Mouse (Mus musculus) mature B cell (primary cell): ENCODE data around the gene Ptpn21.

ENCODE experiments used
- in situ Hi-C: fragments of 300-500 bp; cut with MboI; formaldehyde crosslinking; loops from 2 replicates; pipeline ENCODE4 v1.14.3; 2019

Ptpn21 gene

DNA sequence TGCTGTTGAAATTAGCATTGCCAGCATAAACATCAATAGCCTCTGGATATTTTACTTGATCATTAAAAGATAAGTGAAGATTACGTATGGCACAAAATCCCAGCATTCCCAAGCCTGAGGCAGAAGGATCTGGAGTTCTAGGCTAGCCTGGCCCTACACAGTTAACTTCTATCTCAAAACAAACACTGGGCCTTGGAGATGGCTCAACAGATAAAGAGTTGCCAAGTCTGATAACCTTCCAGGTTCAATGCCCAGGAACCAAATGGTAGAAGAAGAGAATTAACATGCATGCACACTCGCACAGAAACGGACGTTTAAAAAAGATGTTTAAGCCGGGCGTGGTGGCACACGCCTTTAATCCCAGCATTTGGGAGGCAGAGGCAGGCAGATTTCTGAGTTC, 13.0 kb downstream of the Ptpn21 start:
- in situ Hi-C loops = no loop called here

DNA sequence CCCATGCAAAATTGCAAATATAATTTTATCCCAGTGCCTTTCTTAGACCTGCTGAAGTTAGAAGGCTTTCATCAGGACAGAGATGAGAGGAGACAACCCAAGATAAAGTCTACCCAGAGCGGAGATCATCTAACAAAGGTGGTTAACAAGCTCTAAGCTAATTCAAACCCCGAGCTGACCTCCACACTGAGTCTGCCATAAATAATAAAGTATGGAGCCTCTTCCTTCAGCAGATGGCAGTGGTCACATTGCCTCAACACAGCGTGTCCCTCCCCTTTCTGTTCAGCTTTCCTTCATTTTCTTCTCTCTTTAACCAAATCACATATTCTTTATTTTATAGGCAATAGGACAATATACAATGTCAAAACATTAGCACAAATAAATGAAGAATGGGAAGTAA, 16.2 kb downstream of the Ptpn21 start:
- in situ Hi-C loops = no loop called here

DNA sequence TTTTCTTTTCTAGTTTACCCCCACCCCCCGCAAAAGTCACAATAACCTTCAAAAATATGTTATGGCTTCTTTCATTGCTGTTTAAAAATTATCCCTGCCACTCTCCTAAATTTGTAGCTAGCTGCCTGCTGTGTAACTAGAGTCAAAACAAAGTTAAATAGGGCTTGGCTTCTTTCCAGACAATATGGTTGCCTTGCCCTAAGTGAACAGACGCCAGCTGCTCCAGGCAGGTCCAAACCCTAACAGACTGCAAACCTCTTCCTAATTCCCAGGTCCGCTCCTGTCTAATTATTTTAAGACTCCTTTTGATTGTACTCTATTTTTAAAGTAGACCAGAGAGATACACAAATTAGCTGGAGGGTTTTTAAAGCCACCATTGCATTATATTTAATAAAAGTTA, 16.6 kb downstream of the Ptpn21 start:
- in situ Hi-C loops = no loop called here

DNA sequence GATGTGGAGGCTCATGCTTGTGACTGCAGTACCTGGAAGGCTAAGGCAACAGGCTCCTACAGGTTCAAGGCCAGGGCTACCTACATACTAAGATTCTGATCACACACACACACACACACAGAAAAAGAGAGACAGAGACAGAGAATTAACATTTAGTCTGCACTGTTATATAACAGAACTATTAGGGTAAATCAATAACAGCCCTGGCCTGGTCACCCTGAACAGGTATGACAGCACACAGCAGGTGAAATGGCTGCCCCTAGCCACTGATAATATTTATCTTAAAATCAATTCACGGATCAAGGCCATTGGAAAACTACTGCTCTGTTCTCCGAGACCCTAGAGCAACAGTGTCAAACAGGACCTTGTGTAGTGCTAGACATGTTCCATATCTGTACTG, 21.1 kb downstream of the Ptpn21 start:
- in situ Hi-C loops = no loop called here

DNA sequence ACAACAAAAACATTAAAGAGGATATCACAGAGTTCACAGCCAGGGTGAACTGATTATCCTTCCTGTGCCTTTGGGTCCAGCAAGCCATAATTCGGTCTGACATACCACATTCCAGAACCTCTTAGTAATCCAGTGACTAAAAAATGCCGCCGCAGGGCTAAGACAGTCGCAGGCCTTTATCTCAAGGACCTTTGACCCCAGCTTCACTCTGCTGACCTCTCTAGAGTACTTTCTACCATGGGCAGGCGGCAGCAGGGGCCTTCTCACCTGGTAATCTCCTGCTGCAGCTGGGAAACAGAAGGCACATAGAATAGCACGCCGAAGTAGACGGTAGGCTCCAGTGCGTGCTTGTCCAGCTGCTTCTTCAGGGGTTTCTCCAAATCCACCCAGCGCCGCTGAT, 22.4 kb downstream of the Ptpn21 start:
- in situ Hi-C loops = no loop called here

DNA sequence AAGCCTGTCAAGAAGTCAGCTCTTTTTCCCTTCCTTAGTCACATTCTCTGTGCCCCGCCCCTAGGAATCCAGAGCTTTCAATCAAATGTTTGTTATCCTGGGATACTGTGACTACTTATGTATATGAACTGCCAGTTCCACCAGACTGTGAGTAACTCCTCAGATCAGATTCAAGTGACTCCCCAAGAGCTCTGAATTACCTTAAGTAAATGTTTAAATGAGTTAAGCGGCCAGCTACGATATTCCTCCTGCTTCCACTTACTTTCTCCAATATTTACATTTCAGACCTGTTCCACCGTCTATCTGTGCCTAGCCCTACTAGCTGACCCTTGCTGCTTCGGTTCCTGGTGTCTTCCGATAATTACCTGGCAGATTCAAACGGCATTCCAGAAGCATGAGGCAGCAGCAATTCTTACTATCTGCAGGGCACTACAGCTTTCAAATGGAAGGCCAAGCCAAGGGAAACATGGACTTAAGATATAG, 23.5 kb downstream of the Ptpn21 start:
- in situ Hi-C loops = no loop called here

DNA sequence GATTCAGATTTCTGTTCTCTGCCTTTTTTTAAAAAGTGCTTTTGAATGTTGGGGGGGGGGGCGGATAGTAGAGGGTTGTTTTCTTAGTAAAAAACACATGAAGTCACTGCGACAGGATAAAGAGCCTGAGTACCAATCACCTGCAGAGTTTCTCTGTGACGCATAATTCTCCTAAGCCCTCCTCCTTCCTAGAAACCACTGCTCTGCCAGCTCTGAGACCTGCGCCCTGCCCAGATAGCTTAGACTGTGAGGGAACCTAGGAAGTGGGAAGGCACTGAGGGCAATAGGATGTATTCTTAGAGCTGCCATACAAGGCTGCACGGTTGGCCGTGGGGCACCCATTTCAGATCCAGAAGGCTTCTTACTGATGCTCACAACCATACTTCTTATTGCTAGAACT, 24.4 kb downstream of the Ptpn21 start:
- in situ Hi-C loops = no loop called here

DNA sequence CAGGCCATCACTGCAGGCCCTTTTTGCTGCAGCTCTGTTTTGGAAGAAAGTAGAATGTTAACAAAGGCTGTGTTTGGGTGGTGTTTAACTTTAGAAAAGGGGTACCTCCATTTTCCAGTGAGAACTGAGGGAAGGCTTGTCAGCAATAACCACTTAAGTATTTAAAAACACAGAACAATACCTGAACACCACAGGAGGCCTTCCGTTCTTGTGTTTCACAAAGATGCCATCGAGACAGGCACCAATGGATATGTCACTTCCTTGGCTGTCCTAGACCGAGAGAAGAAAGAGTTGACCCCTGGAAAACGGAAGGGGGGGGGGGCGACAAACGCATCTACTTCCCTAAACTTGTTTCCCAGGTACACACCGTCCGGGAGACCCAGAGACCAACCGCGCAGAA, 33.2 kb downstream of the Ptpn21 start:
- in situ Hi-C loops = no loop called here

DNA sequence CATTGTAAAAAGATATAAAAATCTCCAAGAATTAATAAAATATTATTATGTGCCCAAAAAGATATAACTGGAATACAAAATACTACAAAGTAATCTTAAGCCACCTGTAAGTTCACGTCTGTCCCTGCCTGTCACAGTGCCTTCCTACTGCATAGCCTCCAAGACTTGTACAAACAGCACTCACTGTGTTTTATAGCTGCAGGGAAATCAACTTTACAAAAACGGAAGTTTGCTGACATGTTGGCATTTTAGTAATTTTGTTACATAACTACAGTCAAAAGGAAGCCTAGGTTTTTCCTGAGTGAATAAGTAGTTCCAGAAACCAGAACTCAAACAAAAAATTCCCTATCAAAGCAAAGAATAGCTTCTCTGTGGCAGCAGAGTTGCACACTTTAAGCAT, 33.7 kb downstream of the Ptpn21 start:
- in situ Hi-C loops = no loop called here

DNA sequence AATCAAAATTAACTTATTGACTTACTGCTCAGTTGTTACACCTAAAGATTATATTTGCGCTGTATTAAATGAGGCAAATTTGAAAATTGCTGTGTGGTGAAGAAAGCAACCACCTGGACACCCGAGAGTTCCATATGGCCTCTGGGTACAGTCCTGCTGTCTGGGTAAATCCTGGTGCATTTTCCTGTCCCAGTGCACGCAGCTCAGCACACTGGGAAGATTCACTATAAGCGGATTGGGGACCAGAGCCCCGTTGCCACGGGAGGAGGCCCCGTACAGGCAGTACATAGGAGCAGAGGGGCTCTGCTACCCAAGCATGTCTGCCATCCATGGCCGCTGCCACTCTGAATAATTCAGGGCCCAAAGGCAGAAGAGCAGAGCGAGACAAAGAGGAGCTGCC, 35.6 kb downstream of the Ptpn21 start:
- in situ Hi-C loops = no loop called here

DNA sequence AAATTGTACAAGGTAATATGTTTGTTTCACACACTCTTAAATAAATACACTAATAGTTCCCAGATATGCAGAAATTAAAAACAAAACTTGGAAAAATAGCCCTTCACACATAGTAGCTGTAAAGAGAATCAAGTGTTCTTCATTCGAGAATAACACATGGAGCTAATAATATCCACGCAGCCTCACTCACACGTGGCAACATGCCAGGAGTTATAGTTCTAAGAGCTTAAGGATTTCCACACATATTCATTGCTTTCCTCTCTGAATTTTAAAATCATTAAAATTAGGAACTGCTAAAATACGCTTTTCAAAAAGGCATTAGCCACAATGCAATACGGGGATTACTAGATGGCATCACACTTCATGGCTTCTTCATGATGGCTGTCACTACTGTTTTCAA, 40.0 kb downstream of the Ptpn21 start:
- in situ Hi-C loops = no loop called here

DNA sequence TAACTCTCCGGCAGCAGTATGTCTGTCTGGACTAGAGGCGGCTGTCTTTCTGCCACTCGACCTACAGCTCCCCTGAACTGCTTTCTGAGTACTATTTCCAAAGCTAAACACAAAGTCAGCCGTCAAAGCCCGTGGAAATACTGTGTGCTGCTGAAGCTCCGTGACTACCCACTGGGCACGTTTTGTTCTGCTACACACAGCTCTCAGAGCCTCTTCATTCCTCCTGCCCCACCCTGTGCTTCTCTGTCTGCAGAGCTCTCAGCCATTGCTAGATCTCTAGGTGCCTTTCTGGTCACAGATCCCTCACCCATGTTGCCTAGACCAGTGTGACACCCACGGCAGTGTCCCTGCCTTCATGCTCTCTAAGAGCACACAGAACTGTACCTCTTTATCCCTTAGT, 47.0 kb downstream of the Ptpn21 start:
- in situ Hi-C loops = no loop called here

DNA sequence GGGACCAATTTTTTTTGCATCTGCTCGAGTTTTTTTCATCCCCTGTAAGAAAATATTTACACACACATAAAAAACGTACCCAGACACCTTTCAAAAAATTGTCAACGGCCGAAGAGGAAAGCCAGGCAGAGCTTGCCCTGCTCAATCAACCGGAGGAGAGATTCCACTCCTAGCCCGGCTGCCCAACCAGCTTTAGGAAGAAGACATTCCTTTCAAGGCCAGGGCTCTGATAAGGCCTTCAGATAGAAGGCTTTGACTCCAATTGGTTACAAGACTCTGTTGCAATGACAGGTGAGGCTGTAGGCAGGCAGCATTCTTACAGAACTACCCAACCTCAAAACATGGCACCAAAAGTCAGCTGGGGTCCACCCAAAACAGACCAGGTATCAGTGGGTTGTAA, 53.6 kb downstream of the Ptpn21 start:
- in situ Hi-C loops = no loop called here

DNA sequence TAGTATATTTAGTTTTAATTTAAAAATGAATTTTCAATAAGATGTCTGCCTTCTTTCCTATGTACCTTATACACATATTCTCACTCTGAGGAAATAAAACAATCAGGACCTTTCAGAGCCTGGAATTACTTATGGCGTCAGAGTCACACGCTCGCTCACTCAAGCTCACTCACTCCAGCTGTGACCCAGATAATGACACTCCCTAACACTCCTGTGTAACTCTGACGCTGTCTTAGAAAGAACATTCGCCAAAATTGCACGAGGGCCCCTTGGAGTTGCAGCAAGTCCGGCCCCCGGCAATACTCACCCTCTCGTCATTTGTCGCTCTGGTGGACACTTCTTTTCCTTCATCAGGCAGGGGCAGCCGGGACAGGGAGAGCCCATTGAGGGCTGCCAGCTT, 54.0 kb downstream of the Ptpn21 start:
- in situ Hi-C loops = no loop called here

DNA sequence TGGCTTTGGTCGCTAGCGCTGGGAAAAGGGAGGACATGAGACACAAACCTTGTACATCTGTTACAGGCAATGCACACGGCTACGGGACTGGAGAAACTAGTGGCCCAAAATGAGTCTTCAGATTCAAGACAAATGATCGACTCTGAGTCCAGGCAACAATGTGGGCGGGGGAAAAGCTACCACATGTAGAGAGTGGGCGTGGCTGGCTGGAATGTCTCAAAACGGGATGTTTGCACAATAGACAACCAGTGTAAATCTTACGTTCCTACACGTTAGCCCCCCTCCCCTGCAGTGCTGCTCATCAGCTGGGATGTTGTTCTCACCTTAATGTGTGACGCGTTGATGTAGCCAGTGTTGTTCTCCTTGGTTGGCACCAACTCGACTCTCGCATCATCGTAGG, 55.0 kb downstream of the Ptpn21 start:
- in situ Hi-C loops = no loop called here

DNA sequence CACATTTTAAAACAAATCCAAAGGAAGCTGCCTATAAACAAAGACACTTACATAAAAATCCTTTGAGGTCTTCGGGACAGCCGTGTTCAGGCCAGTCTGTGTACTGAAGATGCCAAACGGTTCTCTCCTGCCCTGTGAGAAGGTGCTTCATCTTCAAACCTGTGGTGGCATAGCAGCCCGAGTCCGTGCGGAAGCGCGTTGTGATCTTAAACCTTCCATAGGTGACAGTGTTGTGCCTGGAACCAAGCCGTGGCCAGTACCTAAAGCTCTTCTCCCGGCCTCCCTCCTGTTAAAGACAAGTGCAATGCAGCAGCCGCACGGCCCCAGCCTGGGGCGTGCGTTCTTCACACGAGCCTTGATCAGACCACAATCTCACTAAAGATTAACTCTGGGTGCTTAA, 57.3 kb downstream of the Ptpn21 start:
- in situ Hi-C loops = no loop called here

DNA sequence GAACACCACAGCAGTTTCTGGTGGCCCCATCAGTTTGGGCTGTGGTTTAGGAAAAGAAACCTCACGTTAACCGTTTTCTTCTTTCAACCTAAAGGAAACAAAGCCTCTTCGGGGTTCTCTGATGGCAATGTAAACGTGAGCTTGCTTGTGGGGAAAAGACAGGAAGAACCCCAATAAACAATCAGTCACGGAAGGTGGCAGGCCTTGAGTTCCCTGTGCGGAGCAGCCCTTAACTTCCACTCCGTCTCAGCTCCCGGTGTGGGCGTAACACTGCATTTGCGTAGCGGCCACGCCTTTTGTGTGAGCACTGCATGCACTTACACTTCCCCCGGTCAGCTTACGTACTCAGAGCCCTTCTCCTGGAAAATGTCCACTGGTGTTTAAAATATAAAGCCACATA, 59.9 kb downstream of the Ptpn21 start:
- in situ Hi-C loops = no loop called here

DNA sequence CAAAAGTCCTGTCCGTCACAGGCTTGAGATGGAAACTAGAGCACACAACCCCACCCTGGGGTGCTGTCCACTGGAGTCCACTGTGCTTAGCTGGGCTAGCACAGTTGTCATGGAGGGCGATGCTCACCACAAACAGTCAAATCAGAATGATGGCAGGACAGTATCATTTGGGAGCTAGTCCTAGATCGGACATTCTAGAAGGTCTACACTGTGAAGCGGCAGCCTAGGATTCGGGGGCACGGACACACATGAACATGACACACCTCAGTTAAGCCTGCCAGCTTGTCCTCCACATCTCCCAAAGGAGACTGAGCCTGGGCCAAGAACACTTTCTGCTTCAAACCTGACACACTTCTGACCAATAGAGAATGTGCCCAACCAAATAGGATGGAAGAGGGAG, 60.3 kb downstream of the Ptpn21 start:
- in situ Hi-C loops = no loop called here

DNA sequence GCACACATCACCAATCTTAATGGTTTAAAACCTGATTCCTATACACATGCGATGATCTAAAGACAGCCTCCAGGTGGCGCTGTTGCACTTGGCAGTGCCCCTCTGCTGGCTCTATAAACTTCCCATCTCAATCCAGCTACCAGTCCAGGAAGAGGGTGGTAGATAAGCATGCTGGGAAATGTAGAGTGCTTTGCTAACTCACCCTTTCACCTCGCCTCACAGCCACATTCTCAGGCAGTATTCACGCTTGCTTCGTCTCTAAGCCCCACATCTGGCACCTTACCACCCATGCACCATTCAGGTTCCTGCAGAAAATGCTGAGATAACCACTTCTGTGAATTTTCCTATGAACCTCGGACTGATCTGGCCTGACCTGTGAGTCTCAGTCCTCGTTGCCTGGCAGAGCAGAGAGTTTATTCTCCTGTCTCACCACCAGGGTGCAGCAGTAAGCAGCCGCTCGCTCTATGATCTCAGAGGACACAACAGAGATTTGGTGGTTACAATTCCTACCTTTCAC, 62.5 kb downstream of the Ptpn21 start:
- in situ Hi-C loops = no loop called here

DNA sequence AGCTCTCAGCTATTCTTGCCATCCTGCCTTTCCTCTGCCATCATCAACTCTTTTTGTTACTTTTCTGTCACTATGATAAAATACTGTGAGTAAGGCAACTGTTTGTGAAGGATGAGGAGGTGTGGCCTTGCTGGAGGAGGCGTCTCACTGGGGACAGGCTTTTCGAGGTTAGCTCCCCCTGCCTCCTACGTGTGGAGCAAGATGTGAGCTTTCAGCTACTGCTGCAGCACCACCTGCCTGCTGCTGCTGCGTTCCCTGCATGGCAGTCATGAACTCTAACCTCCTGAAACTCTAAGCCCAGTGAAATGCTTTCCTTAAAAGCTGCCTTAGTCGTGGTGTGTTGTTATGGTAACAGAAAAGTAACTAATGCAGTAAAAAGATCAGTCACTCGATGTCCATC, 63.3 kb downstream of the Ptpn21 start:
- in situ Hi-C loops = no loop called here

DNA sequence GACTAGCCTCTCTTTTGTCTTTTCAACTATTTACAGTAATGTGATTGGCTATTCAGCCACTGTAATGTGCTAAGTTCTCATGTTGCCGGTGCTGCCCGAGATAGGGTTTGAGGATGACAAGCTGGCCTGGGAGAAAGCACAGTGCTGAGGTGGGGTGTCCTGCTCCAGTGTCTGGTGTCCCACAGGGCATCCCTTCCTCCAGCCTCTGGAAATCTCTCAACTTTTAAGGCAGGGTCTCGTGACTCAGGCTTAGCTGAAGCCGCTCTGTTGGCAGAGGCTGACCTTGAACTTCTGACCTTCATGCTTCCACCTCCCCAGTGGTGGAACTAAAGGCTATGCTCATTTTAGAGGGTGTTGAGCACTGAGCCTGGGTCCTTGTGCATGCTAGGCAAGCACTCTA, 66.8 kb downstream of the Ptpn21 start:
- in situ Hi-C loops = no loop called here

DNA sequence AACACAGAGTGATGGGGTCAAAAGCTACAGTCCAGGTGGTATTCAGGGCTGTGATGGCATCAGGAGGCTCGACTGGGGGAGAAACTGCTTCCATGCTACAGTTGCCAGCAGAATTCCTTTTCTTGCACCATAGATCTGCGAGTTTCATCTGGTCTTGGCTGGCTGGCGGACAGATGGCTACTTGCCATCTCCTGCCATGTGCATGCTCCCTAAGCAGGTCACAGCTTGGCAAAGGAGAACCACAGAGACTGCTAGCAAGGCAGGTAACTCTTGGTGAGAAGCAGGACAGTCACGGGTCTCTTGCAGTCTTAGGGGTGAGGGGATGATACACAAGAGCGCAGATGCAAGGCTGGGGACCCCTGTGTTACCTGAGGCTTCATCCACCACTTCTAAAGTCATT, 67.3 kb downstream of the Ptpn21 start:
- in situ Hi-C loops = no loop called here

DNA sequence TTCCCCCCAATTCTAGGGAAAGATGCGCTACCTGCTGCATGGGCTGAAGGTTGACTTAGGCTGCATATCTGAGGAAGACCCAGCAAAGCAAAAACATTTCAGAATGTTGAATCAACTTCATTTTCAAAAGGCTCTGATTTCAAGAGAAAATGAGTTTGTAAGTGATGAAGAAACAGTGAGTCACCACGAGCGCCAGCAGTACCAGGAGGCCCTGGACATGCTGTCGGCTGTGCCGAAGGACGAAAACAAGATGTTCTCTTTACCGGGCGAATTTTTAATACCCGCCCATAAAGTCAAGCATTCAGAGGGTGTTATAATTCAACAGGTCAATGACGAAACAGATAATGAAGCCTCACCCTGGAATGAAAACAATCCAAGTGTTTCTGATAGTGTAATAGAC, 68.1 kb downstream of the Ptpn21 start:
- in situ Hi-C loops = no loop called here

DNA sequence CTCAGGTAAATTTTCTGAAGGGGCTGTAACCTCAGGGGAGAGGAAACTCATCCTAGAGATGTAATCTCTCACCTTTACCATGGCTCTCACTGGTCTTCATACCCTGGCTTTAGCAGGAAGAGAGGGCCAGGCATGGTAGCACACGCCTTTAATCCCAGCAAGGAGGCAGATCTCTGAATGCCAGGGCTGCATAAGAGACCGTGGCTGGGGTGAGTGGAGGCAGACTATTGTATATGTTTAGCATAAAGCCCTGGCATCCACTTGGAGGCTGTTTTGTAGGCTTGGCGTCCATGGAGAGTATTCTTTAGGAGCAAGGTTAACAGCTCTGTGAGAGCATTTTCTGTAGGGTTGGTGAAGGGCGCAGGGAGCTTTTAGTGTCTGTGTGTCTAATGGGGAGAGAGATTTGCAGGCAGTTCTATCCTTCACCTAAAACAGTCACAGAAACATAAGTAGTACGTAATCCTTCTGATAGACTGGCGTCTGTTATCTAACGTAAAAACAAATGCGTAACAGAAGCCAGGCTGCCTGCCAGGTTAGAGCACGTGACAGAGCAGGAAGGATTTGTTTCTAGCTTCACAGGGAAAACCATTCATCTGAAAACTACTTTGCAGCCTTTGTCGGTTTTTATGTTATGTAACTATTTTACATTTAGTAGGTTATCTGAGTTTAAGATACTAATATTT, 68.9 kb downstream of the Ptpn21 start:
- in situ Hi-C loops = no loop called here
